Mouse (Mus musculus) heart, embryonic 15.5 days (tissue): ENCODE data around the gene Plcb4. TPM values are rescaled to one million over a fixed set of nuclear protein-coding genes. Genes with fewer than 3 reads are reported as not detected.

ENCODE experiments used
- ATAC-seq: fragments of 200-750 bp; cut with Nextera tagmentation; replicated peaks from 2 replicates; pipeline ENCODE4 v1.8.0; 2017; ENCODE audit warnings: low read depth, moderate TSS enrichment; ENCODE audit not compliant: insufficient number of reproducible peaks, insufficient read depth, low FRiP score
- H3K27ac ChIP-seq: fragments of 300-500 bp; sonication (generic); 2 replicates; pipeline ENCODE4 v1.5.1; 2015; ENCODE audit warnings: mild to moderate bottlenecking, inconsistent platforms
- H3K27me3 ChIP-seq: fragments of 300-500 bp; sonication (generic); 2 replicates; pipeline ENCODE4 v1.6.1; 2015; ENCODE audit warnings: inconsistent platforms
- H3K36me3 ChIP-seq: fragments of 300-500 bp; sonication (generic); 2 replicates; pipeline ENCODE4 v1.6.1; 2015; ENCODE audit warnings: mild to moderate bottlenecking, inconsistent platforms
- H3K4me1 ChIP-seq: fragments of 300-500 bp; sonication (generic); replicated peaks from 2 replicates; pipeline ENCODE4 v1.6.1; 2015; ENCODE audit warnings: inconsistent platforms
- H3K4me2 ChIP-seq: fragments of 300-500 bp; sonication (generic); 2 replicates; pipeline ENCODE4 v1.6.1; 2015; ENCODE audit warnings: inconsistent platforms, mild to moderate bottlenecking, moderate library complexity
- H3K4me3 ChIP-seq: fragments of 300-500 bp; sonication (generic); 2 replicates; pipeline ENCODE4 v1.5.1; 2015; ENCODE audit warnings: mild to moderate bottlenecking, inconsistent platforms
- H3K9ac ChIP-seq: fragments of 300-500 bp; sonication (generic); 2 replicates; pipeline ENCODE4 v1.6.1; 2015; ENCODE audit warnings: mild to moderate bottlenecking, inconsistent platforms
- H3K9me3 ChIP-seq: fragments of 300-500 bp; sonication (generic); replicated peaks from 2 replicates; pipeline ENCODE4 v1.6.1; 2016; ENCODE audit warnings: inconsistent platforms
- WGBS: fragments of 180-500 bp; shearing (Covaris S2); methylation state at CpG from one replicate; pipeline ENCODE4 v1.1.7; 2015; ENCODE audit warnings: mixed read lengths; 5-methylcytosine and 5-hydroxymethylcytosine counted together
- polyA plus RNA-seq: library from polyadenylated mRNA; unstranded; fragments of >200 nt; fragmentation: Nextera tagmentation; extraction: Ambion mirVana; gene quantifications from 2 replicates; pipeline ENCODE4 v1.2.1, GENCODE M21; 2015

Plcb4 gene
- polyA plus RNA-seq, 1 experiment from 2014 or later = 38.8 TPM

DNA sequence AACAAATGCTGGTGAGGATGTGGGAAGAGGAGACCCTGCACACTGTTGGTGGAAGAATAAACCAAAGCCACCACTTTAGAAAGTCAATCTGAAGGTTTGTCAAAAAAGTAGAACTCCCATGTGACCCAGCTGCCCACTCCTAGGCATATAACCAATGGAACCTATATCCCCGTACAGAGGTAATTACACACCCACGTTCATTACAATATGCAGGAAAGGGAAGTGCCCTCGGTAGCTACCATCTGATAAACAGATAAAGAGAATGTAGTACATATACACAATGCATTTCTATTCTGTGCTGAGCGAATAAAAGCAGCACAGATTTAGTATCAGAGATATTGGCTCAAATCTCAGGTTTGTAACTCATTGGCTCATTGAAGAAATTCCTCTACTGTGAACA lies 242.2 kb downstream of the Plcb4 start:
- WGBS = 81% methylated on average over 4 of the region's 4 CpGs

DNA sequence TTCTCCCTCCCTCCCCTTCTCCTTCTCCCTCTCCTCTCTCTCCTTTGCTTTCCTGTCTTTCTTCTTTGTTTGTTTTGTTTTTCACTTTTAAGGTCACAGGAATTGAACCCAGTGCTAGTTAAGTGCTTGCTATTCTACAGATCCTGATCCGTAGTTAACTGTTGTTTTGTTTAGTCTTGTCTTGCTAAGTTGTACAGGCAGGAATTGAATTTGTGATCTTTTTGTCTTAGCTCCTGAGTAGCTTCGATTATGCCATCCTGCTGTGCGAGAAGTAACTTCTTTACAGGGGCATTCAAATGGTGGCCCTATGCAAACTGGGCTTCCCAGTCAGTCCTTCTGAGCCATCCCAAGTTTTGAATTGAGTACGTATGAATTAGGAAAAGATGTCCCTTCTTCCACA lies 245.5 kb downstream of the Plcb4 start:
- Histone ChIP-seq H3K36me3 (no peaks in the 10 kb centered on the region), H3K27me3 (no peaks in the 10 kb centered on the region), H3K4me1 (peaks cover 6% of the 10 kb centered on the region), H3K4me3 (no peak overlapping the region), H3K9ac (no peak overlapping the region), H3K4me2 (no peak overlapping the region), H3K27ac (no peak overlapping the region), H3K9me3 (no peaks in the 10 kb centered on the region)
- 77% methylated on average over 4 of the region's 4 CpGs for WGBS
- ATAC-seq = no peak

More for the DNA sequence above, 242.2 kb downstream of the Plcb4 start:
- no peak overlapping the region for H3K9ac ChIP-seq
- H3K4me3 ChIP-seq = no peak overlapping the region
- H3K4me2 ChIP-seq = no peak overlapping the region
- H3K36me3 ChIP-seq = no peaks in the 10 kb centered on the region
- H3K27me3 ChIP-seq = no peaks in the 10 kb centered on the region
- no peaks in the 10 kb centered on the region for H3K9me3 ChIP-seq
- ATAC-seq = no peak
- H3K27ac ChIP-seq = no peak overlapping the region
- H3K4me1 ChIP-seq = peaks cover 6% of the 10 kb centered on the region

DNA sequence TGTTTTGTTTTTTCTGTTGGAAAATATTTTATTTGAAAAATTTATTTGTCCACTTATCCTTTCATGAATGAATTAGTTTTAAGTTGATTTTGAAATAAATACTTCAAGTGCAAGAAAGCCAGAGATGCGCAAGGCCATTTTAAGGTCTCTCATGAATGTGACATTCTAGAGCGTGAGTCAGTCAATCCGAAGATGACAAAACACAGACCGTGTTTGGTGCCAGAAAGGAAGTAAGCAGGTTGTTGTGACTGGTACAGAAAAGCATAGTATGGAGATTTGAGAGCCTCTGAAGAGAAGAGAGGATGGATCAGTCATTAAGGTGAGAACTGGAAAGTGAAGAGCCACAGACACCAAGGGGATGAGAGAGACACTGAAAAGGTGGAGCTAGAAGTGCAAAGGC lies 246.0 kb downstream of the Plcb4 start:
- Histone ChIP-seq H3K4me1 (peaks cover 6% of the 10 kb centered on the region), H3K4me2 (no peak overlapping the region), H3K27me3 (no peaks in the 10 kb centered on the region), H3K27ac (no peak overlapping the region), H3K4me3 (no peak overlapping the region), H3K9me3 (no peaks in the 10 kb centered on the region), H3K36me3 (no peaks in the 10 kb centered on the region), H3K9ac (no peak overlapping the region)
- ATAC-seq = no peak
- WGBS = 72% methylated on average over 4 of the region's 4 CpGs

DNA sequence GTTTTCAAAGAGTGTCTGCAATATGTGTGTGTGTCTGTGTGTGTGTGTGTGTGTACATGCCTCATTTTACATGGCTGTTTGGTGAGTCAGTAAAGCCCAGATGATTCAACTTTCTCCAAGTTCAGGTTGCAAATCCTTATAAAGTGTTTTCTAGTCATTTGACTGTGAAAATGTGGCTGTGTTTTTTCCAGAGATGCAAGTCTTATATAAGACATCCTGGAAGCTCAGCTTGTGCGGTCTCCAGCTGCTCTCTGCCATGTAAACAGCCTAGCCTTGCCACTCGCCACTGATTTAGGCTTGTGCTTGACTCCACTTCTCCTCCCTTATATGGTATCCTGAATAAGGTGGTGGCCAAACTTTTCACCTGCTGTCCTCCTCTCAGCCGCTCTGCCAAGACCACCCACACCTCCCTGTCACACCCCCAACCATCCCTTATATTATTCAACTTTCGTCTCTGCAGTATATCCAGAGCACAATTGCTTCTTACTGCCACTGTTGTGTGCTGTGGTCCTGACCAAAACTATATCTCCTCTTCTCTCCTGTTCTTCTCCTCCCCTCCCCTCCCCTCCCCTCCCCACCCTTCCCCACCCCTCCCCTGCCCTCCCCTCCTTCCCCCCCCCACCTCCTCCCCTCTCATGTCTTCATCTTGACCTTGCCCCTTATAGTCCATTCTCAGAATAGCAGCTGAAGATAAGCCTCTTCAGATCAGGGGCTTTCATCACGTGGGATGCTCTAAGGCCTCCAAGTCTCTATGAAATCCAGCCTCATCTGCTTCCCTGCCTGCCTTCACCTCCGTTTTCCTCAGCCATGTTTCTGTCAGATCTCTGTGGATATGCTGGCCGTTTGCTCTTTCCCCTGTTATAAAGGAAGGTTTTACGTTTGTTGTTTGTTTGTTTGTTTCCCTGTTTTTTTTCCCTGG lies 255.8 kb downstream of the Plcb4 start:
- no peaks in the 10 kb centered on the region for H3K9me3 ChIP-seq
- H3K9ac ChIP-seq = no peak overlapping the region
- 44% methylated on average over 8 of the region's 8 CpGs for WGBS
- H3K27ac ChIP-seq = peak overlapping the region; percentile 36; the same call in 1 of the 2 replicates
- H3K4me3 ChIP-seq = no peak overlapping the region
- H3K4me2 ChIP-seq = no peak overlapping the region
- no peak for ATAC-seq
- H3K27me3 ChIP-seq = no peaks in the 10 kb centered on the region
- H3K36me3 ChIP-seq = no peaks in the 10 kb centered on the region
- H3K4me1 ChIP-seq = peaks cover 24% of the 10 kb centered on the region

DNA sequence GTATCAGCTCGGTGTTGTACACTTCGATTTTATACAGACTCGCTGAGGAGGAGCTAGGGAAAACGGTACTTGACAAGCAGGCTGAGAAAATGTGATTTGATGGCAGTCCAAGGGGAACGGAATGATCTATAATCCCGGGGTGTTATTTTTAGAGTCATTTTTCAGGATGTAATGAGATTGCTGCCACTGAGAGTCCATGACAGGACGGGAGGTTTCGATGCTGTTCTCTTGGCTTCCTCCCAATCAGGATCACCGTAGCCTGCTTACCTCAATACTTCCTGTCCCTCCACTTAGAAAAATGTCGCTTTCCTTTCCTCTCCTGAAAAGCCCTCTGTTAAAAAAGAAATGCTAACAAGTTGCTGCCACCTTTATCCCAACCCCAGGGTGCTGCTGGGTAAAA lies 257.1 kb downstream of the Plcb4 start:
- peak overlapping the region; percentile 25 for H3K27ac ChIP-seq
- no peak for ATAC-seq
- peaks cover 24% of the 10 kb centered on the region for H3K4me1 ChIP-seq
- H3K9me3 ChIP-seq = no peaks in the 10 kb centered on the region
- 23% methylated on average over 10 of the region's 10 CpGs for WGBS
- H3K4me2 ChIP-seq = peak overlapping the region; percentile 14; the same call in 1 of the 2 replicates
- no peak overlapping the region for H3K9ac ChIP-seq
- no peaks in the 10 kb centered on the region for H3K36me3 ChIP-seq
- H3K4me3 ChIP-seq = no peak overlapping the region
- no peaks in the 10 kb centered on the region for H3K27me3 ChIP-seq

DNA sequence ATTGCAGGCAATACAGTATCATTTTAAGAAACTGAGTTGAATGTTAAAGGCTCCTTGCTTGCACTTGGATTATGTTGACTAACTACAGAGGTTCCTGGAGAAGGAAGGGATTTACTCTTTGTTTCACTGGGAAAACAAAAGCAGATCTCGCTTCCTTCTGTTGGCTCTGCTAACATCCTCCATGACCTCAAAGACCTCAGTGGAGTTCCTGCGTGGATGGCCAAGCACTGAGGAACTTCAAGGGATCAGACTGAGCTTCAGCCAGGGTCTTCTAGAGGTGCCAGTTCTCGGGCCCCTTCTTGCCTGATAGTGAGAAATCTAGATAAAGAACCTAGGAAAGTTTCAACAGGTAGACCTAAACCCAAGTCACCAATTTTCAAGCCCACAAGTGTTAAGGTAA lies 258.2 kb downstream of the Plcb4 start:
- ATAC-seq = no peak
- Histone ChIP-seq H3K27ac (no peak overlapping the region), H3K4me2 (no peak overlapping the region), H3K9ac (no peak overlapping the region), H3K36me3 (no peaks in the 10 kb centered on the region), H3K9me3 (no peaks in the 10 kb centered on the region), H3K27me3 (no peaks in the 10 kb centered on the region), H3K4me3 (no peak overlapping the region), H3K4me1 (peaks cover 24% of the 10 kb centered on the region)
- 74% methylated on average over 3 of the region's 3 CpGs for WGBS

DNA sequence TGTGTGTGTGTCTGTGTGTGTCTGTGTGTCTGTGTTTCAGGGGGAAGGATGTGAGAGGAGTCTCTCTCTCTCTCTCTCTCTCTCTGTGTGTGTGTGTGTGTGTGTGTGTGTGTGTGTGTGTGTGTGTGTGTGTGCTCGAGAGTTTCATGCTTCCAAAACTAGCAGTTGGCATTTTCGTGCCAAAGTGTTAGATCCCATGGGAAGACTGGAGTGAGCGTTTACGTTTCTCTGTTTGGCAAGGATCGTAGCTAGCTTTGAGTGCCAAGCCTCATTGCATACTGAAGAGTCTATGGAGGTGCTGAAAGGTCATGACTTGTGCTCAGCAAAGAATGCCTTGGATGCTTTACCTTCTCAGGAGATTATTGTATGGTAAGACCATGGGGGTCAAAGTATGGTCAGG lies 259.3 kb downstream of the Plcb4 start:
- no peak overlapping the region for H3K4me3 ChIP-seq
- no peaks in the 10 kb centered on the region for H3K27me3 ChIP-seq
- H3K4me2 ChIP-seq = no peak overlapping the region
- H3K27ac ChIP-seq = no peak overlapping the region
- ATAC-seq = no peak
- no peak overlapping the region for H3K9ac ChIP-seq
- H3K4me1 ChIP-seq = peaks cover 24% of the 10 kb centered on the region
- H3K36me3 ChIP-seq = no peaks in the 10 kb centered on the region
- no peaks in the 10 kb centered on the region for H3K9me3 ChIP-seq
- WGBS = 54% methylated on average over 5 of the region's 5 CpGs

DNA sequence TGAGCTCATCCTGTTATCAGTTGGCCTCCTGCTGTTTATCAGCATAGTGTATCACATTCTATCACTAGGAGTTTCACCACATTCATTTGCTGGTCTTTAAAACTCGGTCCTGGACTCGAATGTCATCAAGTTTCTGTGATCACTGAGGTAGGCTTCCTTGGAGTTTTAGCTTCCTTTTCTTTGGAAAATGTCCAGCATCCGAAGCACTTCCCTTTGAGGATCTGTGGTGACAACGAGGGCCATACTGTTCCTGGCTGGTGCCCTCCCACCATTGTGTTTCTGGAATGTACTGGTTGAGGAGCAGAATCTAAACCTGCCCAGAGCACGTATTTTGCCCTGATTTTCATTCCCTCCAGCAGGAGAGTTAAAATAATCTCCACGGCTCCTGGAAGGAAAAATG lies 260.8 kb downstream of the Plcb4 start:
- no peak for ATAC-seq
- H3K9me3 ChIP-seq = no peaks in the 10 kb centered on the region
- no peaks in the 10 kb centered on the region for H3K27me3 ChIP-seq
- no peak overlapping the region for H3K27ac ChIP-seq
- H3K4me1 ChIP-seq = peaks cover 19% of the 10 kb centered on the region
- WGBS = 36% methylated on average over 6 of the region's 6 CpGs
- H3K4me3 ChIP-seq = no peak overlapping the region
- H3K4me2 ChIP-seq = no peak overlapping the region
- H3K9ac ChIP-seq = no peak overlapping the region
- H3K36me3 ChIP-seq = no peaks in the 10 kb centered on the region

DNA sequence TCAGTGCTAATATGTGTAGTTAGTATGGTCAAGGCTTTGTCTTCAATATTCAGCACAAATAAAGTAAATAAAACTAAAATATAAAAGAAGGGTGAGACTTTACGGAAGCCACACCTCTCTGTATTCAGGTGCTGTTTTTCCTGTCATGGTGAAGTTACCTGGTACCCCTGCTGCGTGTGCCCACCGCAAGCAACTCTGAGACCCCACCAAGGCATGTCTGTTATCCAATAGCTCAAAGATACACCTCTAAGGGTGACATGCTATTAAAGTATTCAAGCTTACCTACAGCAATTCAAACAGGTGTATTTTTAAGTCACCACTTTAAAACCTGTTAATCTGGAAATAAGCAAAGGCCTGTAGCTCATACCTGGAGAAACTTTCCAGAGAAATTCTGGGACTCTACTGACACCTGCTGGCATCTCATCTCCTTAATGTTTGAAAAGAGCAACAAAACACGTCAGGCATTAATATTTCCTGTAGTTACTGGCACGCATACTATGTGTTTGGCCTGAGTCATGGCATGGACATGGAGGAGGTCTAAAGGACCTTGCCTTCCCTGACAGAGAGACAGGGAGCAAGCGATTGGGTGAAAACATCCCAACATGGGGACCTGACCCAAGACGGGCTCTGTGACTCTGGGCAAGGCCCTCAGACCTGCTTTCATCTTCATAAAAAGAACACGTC lies 268.0 kb downstream of the Plcb4 start:
- ATAC-seq = no peak
- no peaks in the 10 kb centered on the region for H3K9me3 ChIP-seq
- H3K27me3 ChIP-seq = no peaks in the 10 kb centered on the region
- H3K36me3 ChIP-seq = no peaks in the 10 kb centered on the region
- WGBS = 60% methylated on average over 8 of the region's 8 CpGs
- 0 out of 2 replicates have a peak, but pooled peaks cover 2% of the 10 kb centered on the region for H3K4me1 ChIP-seq
- H3K27ac ChIP-seq = no peak overlapping the region
- H3K4me2 ChIP-seq = no peak overlapping the region
- H3K4me3 ChIP-seq = no peak overlapping the region
- H3K9ac ChIP-seq = no peak overlapping the region

DNA sequence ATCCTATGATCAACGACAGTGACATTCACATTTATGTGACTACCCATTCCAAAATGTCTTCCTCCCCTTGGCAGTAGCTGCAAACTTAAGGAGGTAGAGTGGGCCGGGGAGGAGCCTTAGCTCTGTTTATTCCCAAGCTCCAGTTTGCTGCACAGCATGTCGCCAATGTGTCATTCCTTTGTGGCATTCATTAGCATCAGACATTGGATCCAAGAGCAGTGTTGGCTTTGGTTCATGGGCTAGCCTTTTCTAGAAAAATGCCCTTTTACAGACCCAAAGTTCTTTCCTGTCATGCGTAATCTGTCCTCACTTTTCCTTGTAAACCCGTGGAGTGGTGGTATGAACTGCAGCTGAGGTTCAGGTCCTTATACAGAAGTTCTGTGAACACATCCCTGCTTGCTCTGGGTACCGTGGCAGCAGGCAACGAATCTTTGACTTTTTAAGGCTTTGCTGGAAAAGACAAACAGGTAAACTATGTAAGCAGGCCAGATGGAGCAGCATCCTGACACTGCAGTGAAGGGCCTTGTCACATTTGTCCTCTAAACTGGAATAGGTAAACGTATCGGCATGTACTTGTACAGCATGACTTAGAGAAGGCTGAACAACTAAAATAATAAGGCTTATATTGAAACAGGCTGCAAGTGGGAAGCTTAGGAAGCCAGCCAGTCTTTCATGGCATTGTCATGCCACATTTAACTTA lies 270.4 kb downstream of the Plcb4 start:
- WGBS = 79% methylated on average over 9 of the region's 9 CpGs
- H3K4me3 ChIP-seq = no peak overlapping the region
- no peak overlapping the region for H3K4me2 ChIP-seq
- no peak overlapping the region for H3K9ac ChIP-seq
- H3K9me3 ChIP-seq = no peaks in the 10 kb centered on the region
- no peaks in the 10 kb centered on the region for H3K36me3 ChIP-seq
- no peaks in the 10 kb centered on the region for H3K27me3 ChIP-seq
- 0 out of 2 replicates have a peak, but pooled peaks cover 2% of the 10 kb centered on the region for H3K4me1 ChIP-seq
- no peak overlapping the region for H3K27ac ChIP-seq
- ATAC-seq = no peak

DNA sequence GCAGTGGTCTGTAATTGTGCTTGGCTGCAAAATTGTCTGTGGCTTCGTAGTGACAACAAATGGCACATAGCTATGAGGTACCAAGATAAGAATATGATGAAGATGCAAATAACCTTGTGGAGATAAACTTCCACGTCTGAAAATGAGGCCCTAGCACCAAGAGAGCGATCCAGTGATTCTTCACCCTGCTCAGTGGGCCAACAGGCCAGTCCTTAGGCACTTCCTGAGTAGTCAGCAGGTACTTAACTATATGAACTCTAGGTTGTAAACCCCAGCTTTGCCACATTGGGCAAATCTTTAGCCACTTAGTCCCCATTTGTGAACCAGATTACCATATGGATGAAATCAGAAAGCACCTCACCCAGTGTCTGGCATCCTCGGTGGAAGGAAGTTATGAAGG lies 271.9 kb downstream of the Plcb4 start:
- WGBS = 70% methylated on average over 4 of the region's 4 CpGs
- no peaks in the 10 kb centered on the region for H3K36me3 ChIP-seq
- no peak for ATAC-seq
- no peaks in the 10 kb centered on the region for H3K9me3 ChIP-seq
- no peak overlapping the region for H3K4me2 ChIP-seq
- H3K27ac ChIP-seq = no peak overlapping the region
- H3K4me3 ChIP-seq = no peak overlapping the region
- no peak overlapping the region for H3K9ac ChIP-seq
- H3K27me3 ChIP-seq = no peaks in the 10 kb centered on the region
- H3K4me1 ChIP-seq = 0 out of 2 replicates have a peak, but pooled peaks cover 2% of the 10 kb centered on the region
